Mouse (Mus musculus) hindbrain, embryonic 14.5 days (tissue): Measurements from ENCODE around the gene Tssc4. TPM values are rescaled to one million over a fixed set of nuclear protein-coding genes. Genes with fewer than 3 reads are reported as not detected.
A peak's percentile ranks its signal among the peaks of the same experiment; 100 is the strongest.

Experiments used
- ATAC-seq: fragments of 200-750 bp; cut with Nextera tagmentation; 2 replicates; pipeline ENCODE4 v1.8.0; 2017; ENCODE audit warnings: moderate number of reproducible peaks, mild to moderate bottlenecking, moderate TSS enrichment, moderate library complexity; ENCODE audit not compliant: low FRiP score
- DNase-seq: peaks from one replicate; pipeline ENCODE4 v3.0.0-alpha.2; 2015; ENCODE audit warnings: low spot score
- H3K27ac ChIP-seq: fragments of 300-500 bp; sonication (generic); 2 replicates; pipeline ENCODE4 v1.5.1; 2014; ENCODE audit warnings: mild to moderate bottlenecking, moderate library complexity
- H3K27me3 ChIP-seq: fragments of 300-500 bp; sonication (generic); 2 replicates; pipeline ENCODE4 v1.6.1; 2014; ENCODE audit warnings: mild to moderate bottlenecking, low read length, mixed read lengths; ENCODE audit not compliant: control insufficient read depth, insufficient read depth
- H3K36me3 ChIP-seq: fragments of 300-500 bp; sonication (generic); replicated peaks from 2 replicates; pipeline ENCODE4 v1.6.1; 2014; ENCODE audit not compliant: control insufficient read depth, insufficient read depth
- H3K4me1 ChIP-seq: fragments of 300-500 bp; sonication (generic); replicated peaks from 2 replicates; pipeline ENCODE4 v1.6.1; 2014; ENCODE audit warnings: antibody characterized with exemption, low read length, mixed read lengths; ENCODE audit not compliant: control insufficient read depth, insufficient read depth
- H3K4me2 ChIP-seq: fragments of 300-500 bp; sonication (generic); replicated peaks from 2 replicates; pipeline ENCODE4 v1.6.1; 2014; ENCODE audit warnings: mild to moderate bottlenecking, moderate library complexity
- H3K4me3 ChIP-seq: fragments of 300-500 bp; sonication (generic); replicated peaks from 2 replicates; pipeline ENCODE4 v1.5.1; 2014; ENCODE audit warnings: mild to moderate bottlenecking, low read length
- H3K9ac ChIP-seq: fragments of 300-500 bp; sonication (generic); 2 replicates; pipeline ENCODE4 v1.6.1; 2014
- H3K9me3 ChIP-seq: fragments of 300-500 bp; sonication (generic); 2 replicates; pipeline ENCODE4 v1.6.1; 2016; ENCODE audit warnings: low read length; ENCODE audit not compliant: control insufficient read depth
- WGBS: fragments of 180-500 bp; shearing (Covaris S2); extraction: QIAGEN DNeasy Blood & Tissue Kit; methylation state at CpG from one replicate; pipeline ENCODE4 v1.1.7; 2014; 5-methylcytosine and 5-hydroxymethylcytosine counted together
- polyA plus RNA-seq: library from polyadenylated mRNA; unstranded; fragments of >200 nt; fragmentation: Nextera tagmentation; extraction: Ambion mirVana; gene quantifications from 2 replicates; pipeline ENCODE4 v1.2.1, GENCODE M21; 2014

Gene Tssc4
- polyA plus RNA-seq, 1 experiment from 2014 or later, result 62.8 TPM

GRCm38 (mm10) chr7:143033581-143033980, 35.5 kb upstream of the Tssc4 start:
- no peak for ATAC-seq
- no peak overlapping the region for H3K27ac ChIP-seq
- WGBS, result 92% methylated on average over 4 of the region's 4 CpGs
- peaks cover 20% of the 10 kb centered on the region; the same call in 1 of the 2 replicates for H3K36me3 ChIP-seq
- no peaks in the 10 kb centered on the region for H3K9me3 ChIP-seq
- H3K4me2 ChIP-seq, result no peak overlapping the region
- H3K9ac ChIP-seq, result no peak overlapping the region
- no peak for DNase-seq
- no peak overlapping the region for H3K4me3 ChIP-seq
- H3K4me1 ChIP-seq, result no peaks in the 10 kb centered on the region
- H3K27me3 ChIP-seq, result no peaks in the 10 kb centered on the region

- WGBS, result 97% methylated on average over 2 of the region's 2 CpGs
- ATAC-seq (no peak), DNase-seq (no peak)
- H3K9ac ChIP-seq, result no peak overlapping the region
- H3K4me2 ChIP-seq, result no peak overlapping the region
- peaks cover 20% of the 10 kb centered on the region; the same call in 1 of the 2 replicates for H3K36me3 ChIP-seq
- no peaks in the 10 kb centered on the region for H3K27me3 ChIP-seq
- no peak overlapping the region for H3K4me3 ChIP-seq
- H3K27ac ChIP-seq, result no peak overlapping the region
- no peaks in the 10 kb centered on the region for H3K4me1 ChIP-seq
- no peaks in the 10 kb centered on the region for H3K9me3 ChIP-seq
Measured at GRCm38 (mm10) chr7:143034112-143034511, 34.9 kb upstream of the Tssc4 start.

GRCm38 (mm10) chr7:143034519-143035450, 34.3 kb upstream of the Tssc4 start:
- Histone ChIP-seq H3K4me1 (no peaks in the 10 kb centered on the region), H3K4me2 (no peak overlapping the region), H3K9ac (no peak overlapping the region), H3K9me3 (no peaks in the 10 kb centered on the region), H3K36me3 (peaks cover 23% of the 10 kb centered on the region; the same call in 1 of the 2 replicates), H3K27me3 (no peaks in the 10 kb centered on the region), H3K4me3 (no peak overlapping the region), H3K27ac (no peak overlapping the region)
- DNase-seq, result no peak
- WGBS, result 93% methylated on average over 8 of the region's 8 CpGs
- no peak for ATAC-seq

GRCm38 (mm10) chr7:143036787-143037186, 32.3 kb upstream of the Tssc4 start:
- H3K27ac ChIP-seq, result no peak overlapping the region
- H3K36me3 ChIP-seq, result peaks cover 23% of the 10 kb centered on the region; the same call in 1 of the 2 replicates
- H3K4me3 ChIP-seq, result no peak overlapping the region
- no peaks in the 10 kb centered on the region for H3K4me1 ChIP-seq
- H3K4me2 ChIP-seq, result no peak overlapping the region
- H3K27me3 ChIP-seq, result no peaks in the 10 kb centered on the region
- H3K9ac ChIP-seq, result no peak overlapping the region
- no peaks in the 10 kb centered on the region for H3K9me3 ChIP-seq
- DNase-seq, result no peak
- WGBS, result 82% methylated on average over 3 of the region's 3 CpGs
- no peak for ATAC-seq

- WGBS, result 96% methylated on average over 4 of the region's 4 CpGs
- H3K4me1 ChIP-seq, result no peaks in the 10 kb centered on the region
- no peaks in the 10 kb centered on the region for H3K9me3 ChIP-seq
- ATAC-seq (no peak), DNase-seq (no peak)
- no peak overlapping the region for H3K4me2 ChIP-seq
- H3K27ac ChIP-seq, result no peak overlapping the region
- H3K27me3 ChIP-seq, result no peaks in the 10 kb centered on the region
- H3K4me3 ChIP-seq, result no peak overlapping the region
- H3K36me3 ChIP-seq, result peaks cover 22% of the 10 kb centered on the region; the same call in 1 of the 2 replicates
- H3K9ac ChIP-seq, result no peak overlapping the region
Measured at GRCm38 (mm10) chr7:143037306-143037705, 31.7 kb upstream of the Tssc4 start.

- Histone ChIP-seq H3K36me3 (peaks cover 12% of the 10 kb centered on the region; the same call in 1 of the 2 replicates), H3K9me3 (no peaks in the 10 kb centered on the region), H3K27me3 (no peaks in the 10 kb centered on the region), H3K9ac (no peak overlapping the region), H3K4me3 (no peak overlapping the region), H3K4me1 (no peaks in the 10 kb centered on the region), H3K27ac (no peak overlapping the region), H3K4me2 (no peak overlapping the region)
- WGBS, result 97% methylated on average over 3 of the region's 3 CpGs
- DNase-seq, result no peak
- no peak for ATAC-seq
Measured at GRCm38 (mm10) chr7:143038174-143038931, 30.7 kb upstream of the Tssc4 start.

- Histone ChIP-seq H3K4me2 (no peak overlapping the region), H3K36me3 (peaks cover 5% of the 10 kb centered on the region; the same call in 1 of the 2 replicates), H3K4me3 (no peak overlapping the region), H3K9me3 (no peaks in the 10 kb centered on the region), H3K27me3 (no peaks in the 10 kb centered on the region), H3K4me1 (no peaks in the 10 kb centered on the region), H3K9ac (no peak overlapping the region), H3K27ac (no peak overlapping the region)
- ATAC-seq, result no peak
- DNase-seq, result no peak
- WGBS, result 95% methylated on average over 3 of the region's 3 CpGs
Measured at GRCm38 (mm10) chr7:143040561-143040960, 28.5 kb upstream of the Tssc4 start.

GRCm38 (mm10) chr7:143041138-143041822, 27.8 kb upstream of the Tssc4 start:
- no peaks in the 10 kb centered on the region for H3K9me3 ChIP-seq
- no peak for DNase-seq
- no peak overlapping the region for H3K9ac ChIP-seq
- peaks cover 4% of the 10 kb centered on the region; the same call in 1 of the 2 replicates for H3K36me3 ChIP-seq
- no peak overlapping the region for H3K4me3 ChIP-seq
- H3K27ac ChIP-seq, result 0 out of 2 replicates have a peak overlapping the region, but pooled peaks have one; percentile 21
- H3K4me2 ChIP-seq, result no peak overlapping the region
- no peaks in the 10 kb centered on the region for H3K27me3 ChIP-seq
- no peak for ATAC-seq
- H3K4me1 ChIP-seq, result no peaks in the 10 kb centered on the region
- WGBS, result 78% methylated on average over 3 of the region's 3 CpGs
